Mouse (Mus musculus) adrenal gland, adult 2 months (tissue): ENCODE results near the gene Cbx7. TPM values are rescaled to one million over a fixed set of nuclear protein-coding genes. Genes with fewer than 3 reads are reported as not detected.

Experiments used
- DNase-seq: peaks from one replicate; pipeline ENCODE4 v3.0.0; 2021
- microRNA-seq, 2 experiments: library from miRNA; unstranded; fragments of <30 nt; microRNA quantifications; one replicate each; pipeline ENCODE4 v1.2.0; 2021
- polyA plus RNA-seq: library from polyadenylated mRNA; depleted of rRNA; stranded (reverse); fragments of >200 nt; gene quantifications from 2 replicates; pipeline ENCODE4 v1.2.3, GENCODE M21; 2012; rRNA removed
- total RNA-seq, 2 experiments: library from RNA; stranded (reverse); gene quantifications; 2 replicates each; pipeline ENCODE4 v1.2.3; 2021

The Cbx7 gene
- total and polyA plus RNA-seq, 3 experiments = 15.6 to 35.2 (median 29.8) TPM

DNA sequence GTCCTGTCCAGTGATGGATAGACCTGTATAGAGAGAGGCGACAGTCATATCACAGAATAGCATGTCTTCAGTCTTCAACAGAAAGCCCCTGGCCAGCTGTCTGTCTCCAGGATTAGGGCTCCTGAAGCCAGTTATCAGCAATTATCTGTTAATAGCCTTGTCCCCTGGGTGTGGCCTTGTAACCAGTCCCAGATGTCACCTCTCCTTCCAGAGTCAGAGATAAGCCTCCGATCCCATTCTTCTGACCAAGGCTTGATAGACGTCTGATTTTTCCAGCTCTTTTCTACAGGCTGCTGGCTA is 77.1 kb downstream of the Cbx7 start:
- no peak for DNase-seq

GRCm38 (mm10) chr15:79892995-79893823 is 77.7 kb downstream of the Cbx7 start:
- no peak for DNase-seq

GRCm38 (mm10) chr15:79892213-79892541 is 78.7 kb downstream of the Cbx7 start:
- peak; percentile 77 for DNase-seq

- DNase-seq = peak; percentile 70
Measured at GRCm38 (mm10) chr15:79891436-79892212, 79.3 kb downstream of the Cbx7 start, which contains the start of gene Apobec3. TSS of gene Apobec3 (plus strand) at chr15:79891659.

DNA sequence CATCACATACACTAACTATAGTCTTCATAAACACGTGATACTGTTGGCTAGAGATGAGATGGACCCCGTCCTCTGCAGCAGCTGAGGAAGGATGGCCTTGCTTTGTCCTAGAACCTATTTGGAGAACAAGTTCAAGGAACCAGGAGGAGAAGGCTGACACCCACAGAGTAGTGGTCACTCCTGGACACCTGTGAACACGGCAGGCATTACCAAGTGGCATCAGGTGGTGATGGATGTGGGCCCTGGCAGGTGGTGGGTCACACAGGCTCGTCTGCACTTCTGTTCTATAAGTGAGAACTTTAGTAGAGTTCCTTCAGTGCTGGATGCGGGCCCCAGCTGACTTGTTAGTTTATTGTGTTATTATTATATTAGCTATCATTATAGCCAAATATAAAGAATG is 86.1 kb downstream of the Cbx7 start:
- DNase-seq = no peak

DNA sequence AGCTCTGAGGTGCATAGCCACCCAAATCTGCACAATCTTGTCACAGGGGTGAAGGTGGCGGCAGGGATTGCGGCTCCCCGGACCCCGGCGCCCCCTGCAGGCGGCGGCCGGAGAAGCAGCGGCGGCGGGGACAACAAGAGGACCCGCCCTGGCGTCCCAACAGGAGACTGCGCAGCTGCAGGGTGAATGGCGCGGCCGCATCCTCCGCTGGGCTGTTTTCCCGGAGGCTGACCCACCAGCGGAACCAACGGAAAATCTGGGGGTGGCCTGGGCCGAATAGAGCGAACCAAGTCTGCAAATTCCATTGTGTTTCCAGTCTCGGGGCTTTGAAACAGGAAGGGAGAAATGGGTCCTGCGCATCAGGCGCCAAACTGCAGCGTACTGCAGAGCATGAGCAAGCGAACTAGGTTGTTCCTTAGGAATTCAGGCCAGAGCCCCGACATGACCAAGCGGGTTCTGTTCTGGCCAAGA is 87.5 kb downstream of the Cbx7 start:
- peak; percentile 95 for DNase-seq

DNA sequence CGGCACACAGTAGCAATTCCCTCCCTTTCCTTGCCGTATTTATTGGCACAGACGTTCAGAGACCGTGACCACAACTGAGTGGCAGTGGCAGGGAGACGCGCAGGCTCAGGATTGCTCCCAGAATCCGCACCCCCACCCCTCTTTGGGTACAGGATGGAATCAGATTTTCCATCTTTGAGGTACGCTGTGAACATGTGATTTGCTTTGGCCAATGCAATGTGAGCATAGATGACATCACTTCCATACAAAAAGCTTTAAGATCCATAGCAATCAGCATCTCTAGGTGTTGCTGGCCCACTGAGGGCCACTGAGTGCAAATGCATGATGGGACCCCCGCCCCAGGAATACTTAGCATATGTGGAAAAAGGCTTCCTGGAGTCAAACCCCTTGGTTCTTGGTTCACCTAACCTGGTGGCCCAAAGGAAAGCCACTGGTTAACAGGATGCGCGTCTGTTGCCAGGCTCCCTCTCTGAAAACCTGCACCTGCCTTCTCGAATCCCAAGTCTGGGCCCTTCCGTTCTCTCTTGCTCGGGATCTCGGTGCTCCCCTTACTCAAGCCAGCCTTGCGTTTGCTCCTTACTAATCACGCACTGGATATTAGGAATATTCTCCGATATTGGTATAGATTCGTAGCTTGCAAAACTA is 88.2 kb downstream of the Cbx7 start:
- no peak for DNase-seq

DNA sequence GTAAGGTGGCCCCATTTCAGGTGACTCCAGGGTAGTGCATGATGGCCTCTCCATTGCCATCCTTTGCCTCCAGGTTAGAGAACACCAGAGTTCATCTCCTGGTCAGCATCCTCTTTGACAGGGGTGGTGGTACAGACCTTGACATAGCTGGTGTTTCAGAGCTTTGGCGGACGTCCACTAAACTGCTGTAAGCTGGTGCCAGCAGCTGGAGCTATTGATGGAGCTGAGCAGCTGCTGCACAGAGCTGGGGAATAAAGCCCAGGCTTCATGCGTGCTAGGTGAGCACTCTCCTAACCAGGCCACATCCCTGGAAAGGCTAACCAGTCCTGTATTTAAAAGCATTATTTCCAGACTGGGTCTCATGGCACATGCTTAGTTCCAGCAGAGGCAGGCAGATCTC is 90.4 kb downstream of the Cbx7 start:
- peak; percentile 30 for DNase-seq

- DNase-seq = peak; percentile 93
Measured at GRCm38 (mm10) chr15:79879319-79879718, 91.6 kb downstream of the Cbx7 start.

- peak; percentile 24 for DNase-seq
Measured at GRCm38 (mm10) chr15:79878725-79879136, 92.2 kb downstream of the Cbx7 start.

- peak; percentile 66 for DNase-seq
Measured at GRCm38 (mm10) chr15:79875261-79875995, 95.5 kb downstream of the Cbx7 start.

DNA sequence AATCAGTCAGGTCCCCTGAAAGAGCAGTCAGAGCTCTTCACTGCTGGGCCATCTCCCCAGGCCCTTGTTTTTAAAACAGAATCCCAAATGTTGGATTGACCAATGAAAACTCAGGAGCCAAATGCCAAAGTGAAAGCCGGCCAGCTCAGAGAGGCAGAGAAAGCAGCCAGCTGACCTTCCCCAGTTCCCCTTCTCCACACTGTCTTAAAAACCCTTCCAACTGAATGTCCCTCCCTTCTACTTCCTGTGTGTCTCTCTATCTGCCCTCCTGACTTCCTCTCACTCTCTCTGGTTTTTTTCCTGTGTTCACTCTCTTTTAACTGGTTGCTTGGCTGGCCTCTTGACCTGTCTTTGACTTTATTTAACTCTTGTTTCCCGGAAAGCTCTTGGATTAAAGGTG is 96.9 kb downstream of the Cbx7 start:
- no peak for DNase-seq

DNA sequence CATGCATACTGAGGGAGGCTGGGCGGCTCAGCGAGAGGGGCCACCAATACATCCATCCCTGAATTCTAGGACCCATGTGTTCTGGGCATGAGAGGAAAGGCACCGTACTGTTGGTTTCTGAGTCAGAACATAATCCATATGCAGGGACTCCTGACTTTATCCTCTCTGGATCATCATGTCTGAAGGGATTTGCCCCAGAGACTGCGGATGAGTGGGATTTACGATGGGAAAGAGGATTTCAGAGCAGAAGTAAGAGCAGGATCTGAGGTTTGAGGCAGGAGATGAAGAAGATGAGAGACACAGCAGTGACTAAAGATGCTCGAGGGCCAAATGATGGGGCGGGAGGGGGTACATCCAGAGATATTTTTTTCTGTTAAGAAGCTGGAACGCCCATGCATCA is 97.4 kb downstream of the Cbx7 start:
- DNase-seq = no peak

GRCm38 (mm10) chr15:79867260-79868002 is 103.5 kb downstream of the Cbx7 start:
- no peak for DNase-seq

Small RNAs within 50 kb of the gene (microRNA-seq; reads per million reads assigned to microRNA genes)
- gene Mir7213 = 2.4 to 2.5 reads per million in 2 experiments

Other genes with a start within 250 kb of the Cbx7 start
- 10 to 100 TPM; 46.9 to 77.9 TPM for gene Sun2, start 228.6 kb downstream of the Cbx7 start, total RNA-seq
- gene Sun2, start 228.6 kb downstream of the Cbx7 start, polyA plus RNA-seq = 86.8 and 92.5 TPM in 2 replicates
- gene Dnal4, start 193.3 kb downstream of the Cbx7 start, total RNA-seq = 10 to 100 TPM; 13.9 to 24.8 TPM
- 39.9 and 43.0 TPM in 2 replicates for gene Dnal4, start 193.3 kb downstream of the Cbx7 start, polyA plus RNA-seq
- 1 to 10 TPM; 4.4 to 7.9 TPM for gene Nptxr, start 166.4 kb downstream of the Cbx7 start, total RNA-seq
- gene Nptxr, start 166.4 kb downstream of the Cbx7 start, polyA plus RNA-seq = 5.5 and 6.3 TPM in 2 replicates
- gene Npcd, start 136.9 kb downstream of the Cbx7 start, total RNA-seq = 1 to 10 TPM; 1.2 to 2.0 TPM
- 13.4 and 14.6 TPM in 2 replicates for gene Npcd, start 136.9 kb downstream of the Cbx7 start, polyA plus RNA-seq
- 10 to 100 TPM; 46.2 to 67.3 TPM for gene Cbx6, start 136.4 kb downstream of the Cbx7 start, total RNA-seq
- gene Cbx6, start 136.4 kb downstream of the Cbx7 start, polyA plus RNA-seq = 105 and 106 TPM in 2 replicates
- 10 to 100 TPM; 13.1 to 16.5 TPM for gene Apobec3, start 79.5 kb downstream of the Cbx7 start, total RNA-seq
- gene Apobec3, start 79.5 kb downstream of the Cbx7 start, polyA plus RNA-seq = 5.2 and 6.7 TPM in 2 replicates
- gene Pdgfb, start 43.9 kb upstream of the Cbx7 start, total RNA-seq = 10 to 100 TPM; 30.3 to 54.0 TPM
- gene Pdgfb, start 43.9 kb upstream of the Cbx7 start, polyA plus RNA-seq = 63.3 and 63.8 TPM in 2 replicates
- 10 to 100 TPM; 24.4 to 47.8 TPM for gene Syngr1, start 120.2 kb upstream of the Cbx7 start, total RNA-seq
- 86.9 and 119 TPM in 2 replicates for gene Syngr1, start 120.2 kb upstream of the Cbx7 start, polyA plus RNA-seq
- 100 to 1,000 TPM; 376 to 618 TPM for gene Rpl3, start 120.7 kb upstream of the Cbx7 start, total RNA-seq
- 500 and 520 TPM in 2 replicates for gene Rpl3, start 120.7 kb upstream of the Cbx7 start, polyA plus RNA-seq
- gene Tab1, start 162.0 kb upstream of the Cbx7 start, total RNA-seq = 10 to 100 TPM; 11.4 to 23.2 TPM
- gene Tab1, start 162.0 kb upstream of the Cbx7 start, polyA plus RNA-seq = 19.6 and 23.4 TPM in 2 replicates
- 10 to 100 TPM in 1 of 2 experiments, 1 to 10 TPM in 1; 7.6 to 12.4 TPM for gene Mgat3, start 202.6 kb upstream of the Cbx7 start, total RNA-seq
- 8.1 and 8.2 TPM in 2 replicates for gene Mgat3, start 202.6 kb upstream of the Cbx7 start, polyA plus RNA-seq